ENCODE assay signal across 15 mouse cellular contexts in genomic region chr6:31425428-31425827, GRCm38 (mm10). TPM values are rescaled to one million over a fixed set of nuclear protein-coding genes. Genes with fewer than 3 reads are reported as not detected.
A peak's percentile ranks its signal among the peaks of the same experiment; 100 is the strongest.
DNase-seq lines count a peak whose midpoint lies in the region; ATAC-seq and TF ChIP-seq lines count a peak whose summit lies in the region.
"Had no signal": no experiment of that assay in that cellular context is flagged by ENCODE, and none has a peak within 500 bp of the region (broad histone marks: within the 10 kb centered on the region; RNA-seq: fewer than 3 reads in every experiment).

No protein-coding gene starts in this region.

- TF ChIP-seq CTCF in liver, postnatal 0 days (IDR thresholded peaks at IDR 0.05; ENCODE audit: low read depth): no peak

- peaks cover 16% of the 10 kb centered on the region for H3K4me1 ChIP-seq in liver, embryonic 13.5 days (replicated peaks)
- 0 out of 2 replicates have a peak, but pooled peaks cover 2% of the 10 kb centered on the region for H3K4me1 ChIP-seq in liver, postnatal 0 days (ENCODE audit: insufficient read depth)
- H3K4me1 ChIP-seq: embryonic facial prominence, embryonic 10.5 days; forebrain, embryonic 13.5 days had no signal

- peak; percentile 68 for ATAC-seq in liver, embryonic 13.5 days (ENCODE audit: low read depth)
- ATAC-seq in liver, postnatal 0 days: no peak
- ATAC-seq: forebrain, embryonic 13.5 days; forebrain, postnatal 0 days had no signal

- H3K27me3 ChIP-seq in liver, embryonic 13.5 days: no peaks in the 10 kb centered on the region
- no peaks in the 10 kb centered on the region for H3K27me3 ChIP-seq in liver, postnatal 0 days (ENCODE audit: insufficient read depth, low read length)
- H3K27me3 ChIP-seq: forebrain, embryonic 13.5 days; heart, embryonic 12.5 days; hindbrain, embryonic 15.5 days had no signal

- H3K27ac ChIP-seq in liver, embryonic 13.5 days: no peak overlapping the region
- no peak overlapping the region for H3K27ac ChIP-seq in liver, postnatal 0 days (ENCODE audit: low read depth)
- H3K27ac ChIP-seq: embryonic facial prominence, embryonic 10.5 days; forebrain, embryonic 13.5 days; hindbrain, embryonic 15.5 days had no signal

- peak; percentile 54 for DNase-seq in c-Kit-positive CD71-positive TER-119-negative erythroid progenitor cells, embryonic 14.5 days (ENCODE audit: low read depth)
- no peak for DNase-seq in liver, embryonic 13.5 days
- DNase-seq in liver, postnatal 0 days: no peak
- no peak for DNase-seq in cerebellum, adult 8-10 months
- no peak for DNase-seq in right cerebral cortex, postnatal 36 days (ENCODE audit: low spot score in 2 of 2)
- DNase-seq in left cerebral cortex, adult 18-20 months (ENCODE audit: low spot score in 2 of 2): no peak
- DNase-seq: adrenal gland, postnatal 10 days; cerebellum, adult 18-20 months; cerebellum, postnatal 10 days; forebrain, postnatal 0 days; gastrocnemius, postnatal 14 days had no signal

- H3K36me3 ChIP-seq in liver, embryonic 13.5 days: peaks cover 31% of the 10 kb centered on the region
- H3K36me3 ChIP-seq in liver, postnatal 0 days (replicated peaks; ENCODE audit: insufficient read depth, low read length): peaks cover 13% of the 10 kb centered on the region

- no peaks in the 10 kb centered on the region for H3K9me3 ChIP-seq in liver, embryonic 13.5 days (replicated peaks)
- H3K9me3 ChIP-seq in liver, postnatal 0 days (ENCODE audit: low read length): no peaks in the 10 kb centered on the region
- H3K9me3 ChIP-seq: embryonic facial prominence, embryonic 10.5 days; forebrain, embryonic 13.5 days; heart, embryonic 12.5 days; hindbrain, embryonic 15.5 days had no signal

- no peak overlapping the region for H3K9ac ChIP-seq in liver, embryonic 13.5 days
- no peak overlapping the region for H3K9ac ChIP-seq in liver, postnatal 0 days (replicated peaks)
- H3K9ac ChIP-seq: forebrain, embryonic 13.5 days; forebrain, postnatal 0 days; heart, embryonic 12.5 days; hindbrain, embryonic 15.5 days had no signal

- H3K4me2 ChIP-seq in liver, embryonic 13.5 days: no peak overlapping the region
- no peak overlapping the region for H3K4me2 ChIP-seq in liver, postnatal 0 days (ENCODE audit: low read depth, low read length)
- H3K4me2 ChIP-seq: forebrain, embryonic 13.5 days; heart, embryonic 12.5 days; hindbrain, embryonic 15.5 days had no signal

- TF ChIP-seq EP300 in liver, postnatal 0 days (IDR thresholded peaks at IDR 0.05; ENCODE audit: low read depth): peak; percentile 62; the same call in 1 of the 2 replicates

- WGBS in liver, embryonic 13.5 days (ENCODE audit: insufficient replicate concordance): 26% methylated on average over 3 of the region's 3 CpGs
- 52% methylated on average over 3 of the region's 3 CpGs for WGBS in liver, postnatal 0 days (ENCODE audit: insufficient replicate concordance)

- no peak overlapping the region for H3K4me3 ChIP-seq in liver, embryonic 13.5 days (replicated peaks)
- H3K4me3 ChIP-seq in liver, postnatal 0 days (ENCODE audit: low read depth, low read length): no peak overlapping the region
- H3K4me3 ChIP-seq: embryonic facial prominence, embryonic 10.5 days; forebrain, embryonic 13.5 days; heart, embryonic 12.5 days; hindbrain, embryonic 15.5 days had no signal

RNA-seq across cellular contexts. Expression of gene Mkln1, which starts 26.9 kb away (rescaled TPM):
- polyA plus RNA-seq in liver, embryonic 13.5 days (2015; fragmentation: Nextera tagmentation; extraction: Ambion mirVana): 144 and 182 TPM in 2 replicates
- polyA plus RNA-seq in liver, postnatal 0 days (2015; fragmentation: Nextera tagmentation; extraction: Ambion mirVana): 95.7 and 103 TPM in 2 replicates
- 100 to 1,000 TPM; 151 to 167 TPM for total RNA-seq in left cerebral cortex, adult 18-20 months (2021)
